Mouse (Mus musculus): ENCODE results near the gene Nrros. TPM values are rescaled to one million over a fixed set of nuclear protein-coding genes. Genes with fewer than 3 reads are reported as not detected.
"Not testable (repeated sequence)": the region's sequence is repeated elsewhere in the genome, so short reads cannot be mapped to it uniquely, and the experiment has no call there.

Gene Nrros
- total RNA-seq, 4 experiments from 2014 or later, result 3.5 to 4.6 (median 3.5) TPM

GRCm38 (mm10) chr16:32115781-32116180, 49.6 kb downstream of the Nrros start:
- DNase-seq (ENCODE audit: low spot score), result no peak

GRCm38 (mm10) chr16:32114968-32115695, 50.3 kb downstream of the Nrros start:
- peak; percentile 88 for DNase-seq (ENCODE audit: low spot score)

- no peak for DNase-seq (ENCODE audit: low spot score)
Measured at GRCm38 (mm10) chr16:32114406-32114805, 51.0 kb downstream of the Nrros start.

- DNase-seq (ENCODE audit: low spot score), result peak; percentile 69
Measured at GRCm38 (mm10) chr16:32113541-32114218, 51.7 kb downstream of the Nrros start.

- no peak for DNase-seq (ENCODE audit: low spot score)
Measured at GRCm38 (mm10) chr16:32110951-32111699, 54.3 kb downstream of the Nrros start.

- no peak for DNase-seq (ENCODE audit: low spot score)
Measured at GRCm38 (mm10) chr16:32108578-32108977, 56.8 kb downstream of the Nrros start.

- DNase-seq (ENCODE audit: low spot score), result no peak
Measured at GRCm38 (mm10) chr16:32108170-32108569, 57.2 kb downstream of the Nrros start.

GRCm38 (mm10) chr16:32107342-32108045, 57.9 kb downstream of the Nrros start:
- no peak for DNase-seq (ENCODE audit: low spot score)

GRCm38 (mm10) chr16:32105698-32106097, 59.7 kb downstream of the Nrros start:
- DNase-seq (ENCODE audit: low spot score), result no peak

- DNase-seq (ENCODE audit: low spot score), result no peak
Measured at GRCm38 (mm10) chr16:32102295-32102694, 63.1 kb downstream of the Nrros start.

- DNase-seq (ENCODE audit: low spot score), result peak; percentile 90
Measured at GRCm38 (mm10) chr16:32099638-32100150, 65.7 kb downstream of the Nrros start, which contains the start of the genes Pigx and Cep19. TSS of gene Pigx (minus strand) at chr16:32099740. TSS of gene Cep19 (plus strand) at chr16:32099800.

- DNase-seq (ENCODE audit: low spot score), result no peak
Measured at GRCm38 (mm10) chr16:32098897-32099637, 66.3 kb downstream of the Nrros start.

- DNase-seq (ENCODE audit: low spot score), result not testable (repeated sequence)
Measured at GRCm38 (mm10) chr16:32097757-32098156, 67.6 kb downstream of the Nrros start.

Other genes with a start within 250 kb of the Nrros start
- 1 to 10 TPM; 4.2 to 7.8 (median 4.4) TPM for gene Pigz, start 231.7 kb downstream of the Nrros start, total RNA-seq (2022)
- gene 0610012G03Rik, start 217.1 kb downstream of the Nrros start, total RNA-seq (2022), result 10 to 100 TPM; 61.6 to 83.0 (median 78.3) TPM
- 10 to 100 TPM; 22.6 to 26.4 (median 24.9) TPM for gene Ncbp2, start 217.1 kb downstream of the Nrros start, total RNA-seq (2022)
- gene Senp5, start 162.3 kb downstream of the Nrros start, total RNA-seq (2022), result 10 to 100 TPM; 10.0 to 13.9 (median 11.7) TPM
- 10 to 100 TPM; 22.8 to 27.3 (median 25.2) TPM for gene Pak2, start 86.3 kb downstream of the Nrros start, total RNA-seq (2022)
- 10 to 100 TPM; 17.3 to 20.2 (median 20.0) TPM for gene Pigx, start 65.9 kb downstream of the Nrros start, total RNA-seq (2022)
- gene Cep19, start 65.8 kb downstream of the Nrros start, total RNA-seq (2022), result 10 to 100 TPM in 3 of 4 experiments, 1 to 10 TPM in 1; 9.1 to 12.9 (median 12.4) TPM
- gene Bex6, start 14.2 kb upstream of the Nrros start, total RNA-seq (2022), result not detected
- 10 to 100 TPM; 11.4 to 14.0 (median 13.2) TPM for gene Fbxo45, start 81.6 kb upstream of the Nrros start, total RNA-seq (2022)
- 1 to 10 TPM; 3.8 to 8.3 (median 7.3) TPM for gene Wdr53, start 81.6 kb upstream of the Nrros start, total RNA-seq (2022)
- gene Smco1, start 105.9 kb upstream of the Nrros start, total RNA-seq (2022), result 10 to 100 TPM; 21.6 to 33.8 (median 27.9) TPM
- gene Rnf168, start 111.9 kb upstream of the Nrros start, total RNA-seq (2022), result 10 to 100 TPM; 11.3 to 15.3 (median 12.1) TPM
- 10 to 100 TPM; 23.1 to 27.1 (median 24.5) TPM for gene Ubxn7, start 166.7 kb upstream of the Nrros start, total RNA-seq (2022)
- not detected for gene Tm4sf19, start 234.9 kb upstream of the Nrros start, total RNA-seq (2022)

All from heart, adult 8-10 months (tissue).